Mouse (Mus musculus): ENCODE data around the gene Ifit1. TPM values are rescaled to one million over a fixed set of nuclear protein-coding genes. Genes with fewer than 3 reads are reported as not detected.

Gene Ifit1
- total and polyA plus RNA-seq, 3 experiments = 1.3 to 2.4 (median 1.5) TPM

DNA sequence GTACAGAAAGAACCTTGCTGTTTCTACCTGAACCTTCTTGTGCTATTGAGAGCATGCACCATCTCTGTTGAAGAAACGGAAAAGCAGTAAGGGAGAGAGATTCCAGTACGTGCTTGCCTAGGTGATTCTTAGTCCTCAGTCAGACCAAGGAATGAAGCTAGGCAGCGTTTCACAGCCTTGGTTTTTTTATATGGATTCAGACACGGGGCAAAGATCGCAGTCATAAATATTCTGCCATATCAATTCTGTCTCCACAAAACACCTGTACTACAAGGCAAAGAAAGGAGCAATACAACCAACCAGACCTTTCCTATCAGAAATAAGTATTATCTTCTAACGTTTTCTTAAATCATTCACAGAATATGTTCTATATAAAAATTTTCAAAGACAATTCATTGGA, 50.7 kb downstream of the Ifit1 start:
- intact Hi-C loops (cut with DNase I) = no loop called here

DNA sequence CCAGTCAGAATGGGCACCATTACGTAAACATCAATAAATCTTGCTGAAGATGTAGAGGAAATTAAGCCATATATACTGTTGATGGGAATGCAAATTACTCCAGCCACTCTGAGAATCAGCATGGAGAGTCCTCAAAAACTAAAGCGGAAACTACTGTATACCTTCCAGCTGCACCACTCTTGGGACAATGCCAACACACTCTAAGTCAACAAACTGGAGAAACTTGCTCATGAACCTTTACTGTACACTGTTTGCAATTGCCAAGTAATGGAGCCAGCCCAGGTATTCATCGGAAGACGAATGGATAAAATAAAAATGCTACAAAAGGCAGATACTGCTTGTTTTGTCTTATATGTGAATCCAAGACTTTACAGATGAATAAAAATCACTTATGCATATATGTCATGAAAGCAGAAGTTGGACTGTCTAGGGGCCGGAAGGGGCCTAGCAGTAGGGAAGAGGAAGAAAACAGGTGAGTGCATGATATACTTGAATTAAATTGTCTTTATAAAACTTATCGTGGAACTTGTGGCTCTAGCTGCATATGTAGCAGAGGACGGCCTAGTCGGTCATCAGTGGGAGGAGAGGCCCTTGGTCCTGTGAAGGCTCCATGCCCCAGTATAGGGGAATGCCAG, 55.8 kb downstream of the Ifit1 start:
- H3K27me3 ChIP-seq (ENCODE audit: control insufficient read depth, insufficient read depth, low read length) = no peaks in the 10 kb centered on the region
- H3K9ac ChIP-seq (ENCODE audit: low read depth, low read length) = no peak overlapping the region
- intact Hi-C loops (cut with DNase I) = no loop called here
- H3K4me1 ChIP-seq (ENCODE audit: control insufficient read depth, insufficient read depth, low read length) = no peaks in the 10 kb centered on the region
- no peak overlapping the region for H3K27ac ChIP-seq
- TF ChIP-seq CTCF (IDR thresholded peaks at IDR 0.05) = no peak
- no peak for TF ChIP-seq POLR2A (IDR thresholded peaks at IDR 0.05; ENCODE audit: insufficient read depth, low read depth, low read length)
- no peak for TF ChIP-seq EP300 (IDR thresholded peaks at IDR 0.05; ENCODE audit: insufficient read depth, low read depth, low read length)
- H3K79me2 ChIP-seq (replicated peaks; ENCODE audit: control insufficient read depth, insufficient read depth, low read length) = no peaks in the 10 kb centered on the region
- DNase-seq = no peak
- WGBS = 91% methylated on average over 8 of the region's 8 CpGs
- H3K4me3 ChIP-seq = no peak overlapping the region
- H3K36me3 ChIP-seq (ENCODE audit: control insufficient read depth, insufficient read depth, low read length) = no peaks in the 10 kb centered on the region

More for the DNA sequence above, 50.7 kb downstream of the Ifit1 start:
- H3K79me2 ChIP-seq (replicated peaks; ENCODE audit: control insufficient read depth, insufficient read depth, low read length) = no peaks in the 10 kb centered on the region
- no peak overlapping the region for H3K9ac ChIP-seq (ENCODE audit: low read depth, low read length)
- H3K4me3 ChIP-seq = no peak overlapping the region
- WGBS = 86% methylated on average over 6 of the region's 6 CpGs
- H3K27me3 ChIP-seq (ENCODE audit: control insufficient read depth, insufficient read depth, low read length) = no peaks in the 10 kb centered on the region
- no peak for TF ChIP-seq EP300 (IDR thresholded peaks at IDR 0.05; ENCODE audit: insufficient read depth, low read depth, low read length)
- no peak for TF ChIP-seq CTCF (IDR thresholded peaks at IDR 0.05)
- no peak for TF ChIP-seq POLR2A (IDR thresholded peaks at IDR 0.05; ENCODE audit: insufficient read depth, low read depth, low read length)
- no peaks in the 10 kb centered on the region for H3K4me1 ChIP-seq (ENCODE audit: control insufficient read depth, insufficient read depth, low read length)
- no peaks in the 10 kb centered on the region for H3K36me3 ChIP-seq (ENCODE audit: control insufficient read depth, insufficient read depth, low read length)
- H3K27ac ChIP-seq = no peak overlapping the region
- DNase-seq = no peak

DNA sequence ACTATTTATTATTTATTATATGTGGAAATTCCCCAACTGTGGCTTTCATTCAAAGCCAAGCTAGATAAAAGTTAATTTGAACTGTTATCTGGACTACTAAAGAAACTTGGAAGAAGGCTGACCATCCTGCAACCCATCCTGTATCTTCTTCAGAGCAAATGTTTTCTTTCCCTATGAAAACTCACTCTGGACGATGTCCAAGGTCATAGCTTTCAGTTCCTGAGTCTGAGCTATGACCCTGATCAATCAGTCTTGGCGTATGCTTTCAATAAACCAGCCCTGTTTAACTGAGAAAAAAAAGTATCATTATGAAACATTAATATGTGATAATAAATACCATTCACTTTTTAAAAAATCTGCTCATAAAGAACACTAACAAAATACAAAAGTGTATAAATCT, 56.8 kb downstream of the Ifit1 start:
- TF ChIP-seq POLR2A (IDR thresholded peaks at IDR 0.05; ENCODE audit: insufficient read depth, low read depth, low read length) (no peak), CTCF (IDR thresholded peaks at IDR 0.05) (no peak), EP300 (IDR thresholded peaks at IDR 0.05; ENCODE audit: insufficient read depth, low read depth, low read length) (no peak)
- H3K9ac ChIP-seq (ENCODE audit: low read depth, low read length) = no peak overlapping the region
- H3K27me3 ChIP-seq (ENCODE audit: control insufficient read depth, insufficient read depth, low read length) = no peaks in the 10 kb centered on the region
- no peak overlapping the region for H3K27ac ChIP-seq
- no peaks in the 10 kb centered on the region for H3K79me2 ChIP-seq (replicated peaks; ENCODE audit: control insufficient read depth, insufficient read depth, low read length)
- intact Hi-C loops (cut with DNase I) = no loop called here
- DNase-seq = no peak
- no peaks in the 10 kb centered on the region for H3K4me1 ChIP-seq (ENCODE audit: control insufficient read depth, insufficient read depth, low read length)
- H3K36me3 ChIP-seq (ENCODE audit: control insufficient read depth, insufficient read depth, low read length) = no peaks in the 10 kb centered on the region
- 68% methylated on average over 2 of the region's 2 CpGs for WGBS
- no peak overlapping the region for H3K4me3 ChIP-seq

DNA sequence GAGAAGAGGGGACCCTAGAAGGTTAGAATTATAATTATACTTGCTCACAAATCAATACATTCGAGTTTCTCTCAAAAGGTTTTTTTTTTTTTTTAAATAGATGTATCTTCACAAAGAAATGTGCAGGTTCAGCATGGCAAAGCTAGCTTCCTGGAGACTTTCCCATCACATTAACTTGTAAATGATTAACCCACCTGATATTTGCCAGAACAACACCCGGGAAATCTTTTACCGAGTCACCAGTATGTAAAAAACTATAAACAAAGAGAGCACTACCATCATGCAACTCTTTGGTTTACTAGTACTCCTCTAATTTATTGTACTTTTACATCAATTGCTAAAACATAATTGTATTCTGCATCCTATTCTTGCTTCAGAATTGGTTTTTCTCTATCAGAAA, 57.8 kb downstream of the Ifit1 start:
- no peak for DNase-seq
- Histone ChIP-seq H3K9ac (ENCODE audit: low read depth, low read length) (no peak overlapping the region), H3K4me3 (no peak overlapping the region), H3K27ac (no peak overlapping the region), H3K79me2 (replicated peaks; ENCODE audit: control insufficient read depth, insufficient read depth, low read length) (no peaks in the 10 kb centered on the region), H3K36me3 (ENCODE audit: control insufficient read depth, insufficient read depth, low read length) (no peaks in the 10 kb centered on the region), H3K27me3 (ENCODE audit: control insufficient read depth, insufficient read depth, low read length) (no peaks in the 10 kb centered on the region), H3K4me1 (ENCODE audit: control insufficient read depth, insufficient read depth, low read length) (no peaks in the 10 kb centered on the region)
- TF ChIP-seq CTCF (IDR thresholded peaks at IDR 0.05) (no peak), EP300 (IDR thresholded peaks at IDR 0.05; ENCODE audit: insufficient read depth, low read depth, low read length) (no peak), POLR2A (IDR thresholded peaks at IDR 0.05; ENCODE audit: insufficient read depth, low read depth, low read length) (no peak)
- intact Hi-C loops (cut with DNase I) = no loop called here
- WGBS = 87% methylated on average over 3 of the region's 3 CpGs

DNA sequence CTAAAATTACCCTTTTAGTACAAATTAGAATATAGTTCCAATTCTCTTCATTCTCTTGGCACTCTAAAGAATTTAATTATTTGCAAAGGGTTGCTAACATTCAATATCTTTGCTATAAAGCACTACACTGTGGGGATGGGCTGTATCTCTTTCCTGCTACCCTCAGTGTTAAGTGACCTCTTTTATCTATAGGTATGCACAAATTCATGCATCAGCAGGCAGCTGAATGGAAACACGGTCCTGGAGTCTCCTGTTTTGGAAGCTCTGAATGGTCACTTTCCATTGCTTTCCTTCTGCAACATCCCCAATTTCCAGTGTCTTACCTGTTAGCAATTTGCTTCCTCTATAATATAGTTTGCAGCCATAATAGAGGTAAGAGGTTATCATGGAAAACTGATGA, 58.2 kb downstream of the Ifit1 start:
- DNase-seq = no peak
- Histone ChIP-seq H3K27ac (no peak overlapping the region), H3K79me2 (replicated peaks; ENCODE audit: control insufficient read depth, insufficient read depth, low read length) (no peaks in the 10 kb centered on the region), H3K4me1 (ENCODE audit: control insufficient read depth, insufficient read depth, low read length) (no peaks in the 10 kb centered on the region), H3K27me3 (ENCODE audit: control insufficient read depth, insufficient read depth, low read length) (no peaks in the 10 kb centered on the region), H3K4me3 (no peak overlapping the region), H3K36me3 (ENCODE audit: control insufficient read depth, insufficient read depth, low read length) (no peaks in the 10 kb centered on the region), H3K9ac (ENCODE audit: low read depth, low read length) (no peak overlapping the region)
- intact Hi-C loops (cut with DNase I) = no loop called here
- TF ChIP-seq EP300 (IDR thresholded peaks at IDR 0.05; ENCODE audit: insufficient read depth, low read depth, low read length) (no peak), POLR2A (IDR thresholded peaks at IDR 0.05; ENCODE audit: insufficient read depth, low read depth, low read length) (no peak), CTCF (IDR thresholded peaks at IDR 0.05) (no peak)
- 44% methylated on average over 1 of the region's 1 CpGs for whole genome bisulfite sequencing

DNA sequence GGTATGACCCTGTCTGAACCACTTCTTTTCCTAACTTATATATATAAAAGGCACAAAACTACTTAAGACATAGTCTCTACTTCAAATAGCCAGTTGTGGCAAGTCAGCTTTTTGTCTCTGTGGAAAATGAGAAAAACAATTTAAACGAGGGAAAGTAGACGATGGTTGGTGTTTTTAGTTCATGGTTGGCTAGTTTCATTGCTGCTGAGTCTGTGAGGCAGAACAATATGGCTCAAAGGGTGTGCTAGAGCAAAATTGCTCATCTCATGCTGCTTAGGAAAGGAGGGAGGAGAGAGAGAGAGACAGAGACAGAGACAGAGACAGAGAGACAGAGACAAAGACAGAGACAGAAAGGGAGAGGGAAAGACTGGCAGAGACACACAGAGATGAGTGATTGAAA, 58.6 kb downstream of the Ifit1 start:
- no peak for TF ChIP-seq CTCF (IDR thresholded peaks at IDR 0.05)
- TF ChIP-seq EP300 (IDR thresholded peaks at IDR 0.05; ENCODE audit: insufficient read depth, low read depth, low read length) = no peak
- TF ChIP-seq POLR2A (IDR thresholded peaks at IDR 0.05; ENCODE audit: insufficient read depth, low read depth, low read length) = no peak
- Histone ChIP-seq H3K4me3 (no peak overlapping the region), H3K27me3 (ENCODE audit: control insufficient read depth, insufficient read depth, low read length) (no peaks in the 10 kb centered on the region), H3K36me3 (ENCODE audit: control insufficient read depth, insufficient read depth, low read length) (no peaks in the 10 kb centered on the region), H3K27ac (no peak overlapping the region), H3K79me2 (replicated peaks; ENCODE audit: control insufficient read depth, insufficient read depth, low read length) (no peaks in the 10 kb centered on the region), H3K9ac (ENCODE audit: low read depth, low read length) (no peak overlapping the region), H3K4me1 (ENCODE audit: control insufficient read depth, insufficient read depth, low read length) (no peaks in the 10 kb centered on the region)
- intact Hi-C loops (cut with DNase I) = no loop called here
- 84% methylated on average over 2 of the region's 2 CpGs for WGBS
- DNase-seq = no peak

Other genes with a start within 250 kb of the Ifit1 start
- under 1 TPM; 0.16 to 0.34 TPM for gene Ch25h, start 165.7 kb upstream of the Ifit1 start, total RNA-seq (2021)
- gene Ch25h, start 165.7 kb upstream of the Ifit1 start, polyA plus RNA-seq (2012; rRNA removed) = 2.4 and 3.2 TPM in 2 replicates
- 10 to 100 TPM; 24.9 to 25.1 TPM for gene Lipa, start 113.4 kb upstream of the Ifit1 start, total RNA-seq (2021)
- 18.8 and 30.9 TPM in 2 replicates for gene Lipa, start 113.4 kb upstream of the Ifit1 start, polyA plus RNA-seq (2012; rRNA removed)
- gene Ifit2, start 90.2 kb upstream of the Ifit1 start, total RNA-seq (2021) = 1 to 10 TPM; 3.4 to 4.2 TPM
- 1.8 and 5.3 TPM in 2 replicates for gene Ifit2, start 90.2 kb upstream of the Ifit1 start, polyA plus RNA-seq (2012; rRNA removed)
- gene Ifit3, start 57.3 kb upstream of the Ifit1 start, total RNA-seq (2021) = 1 to 10 TPM; 3.7 to 4.4 TPM
- gene Ifit3, start 57.3 kb upstream of the Ifit1 start, polyA plus RNA-seq (2012; rRNA removed) = 2.9 and 7.6 TPM in 2 replicates
- 1 to 10 TPM; 1.5 to 1.8 TPM for gene Ifit1bl1, start 38.9 kb upstream of the Ifit1 start, total RNA-seq (2021)
- 1.3 and 2.8 TPM in 2 replicates for gene Ifit1bl1, start 38.9 kb upstream of the Ifit1 start, polyA plus RNA-seq (2012; rRNA removed)
- 1 to 10 TPM; 1.2 to 1.4 TPM for gene Ifit3b, start 32.9 kb upstream of the Ifit1 start, total RNA-seq (2021)
- gene Ifit3b, start 32.9 kb upstream of the Ifit1 start, polyA plus RNA-seq (2012; rRNA removed) = 0.90 and 2.4 TPM in 2 replicates
- 1 to 10 TPM; 1.6 to 2.0 TPM for gene Ifit1bl2, start 128 bp upstream of the Ifit1 start, total RNA-seq (2021)
- gene Ifit1bl2, start 128 bp upstream of the Ifit1 start, polyA plus RNA-seq (2012; rRNA removed) = 1.0 and 1.9 TPM in 2 replicates
- gene Slc16a12, start 106.4 kb downstream of the Ifit1 start, total RNA-seq (2021) = 1 to 10 TPM; 2.0 to 2.7 TPM
- gene Slc16a12, start 106.4 kb downstream of the Ifit1 start, polyA plus RNA-seq (2012; rRNA removed) = 1.7 and 3.3 TPM in 2 replicates
- gene Pank1, start 238.6 kb downstream of the Ifit1 start, total RNA-seq (2021) = 10 to 100 TPM; 38.1 to 48.3 TPM
- 6.5 and 10.0 TPM in 2 replicates for gene Pank1, start 238.6 kb downstream of the Ifit1 start, polyA plus RNA-seq (2012; rRNA removed)

Measured in heart, adult 2 months (tissue).